Mouse (Mus musculus) midbrain, embryonic 11.5 days (tissue): Measurements from ENCODE around the gene Nfe2l3. TPM values are rescaled to one million over a fixed set of nuclear protein-coding genes. Genes with fewer than 3 reads are reported as not detected.
"Not testable (repeated sequence)": the region's sequence is repeated elsewhere in the genome, so short reads cannot be mapped to it uniquely, and the experiment has no call there.

Source experiments
- ATAC-seq: fragments of 200-750 bp; cut with Nextera tagmentation; 2 replicates; pipeline ENCODE4 v1.8.0; 2017; ENCODE audit warnings: moderate TSS enrichment, moderate library complexity; ENCODE audit not compliant: low FRiP score
- DNase-seq: peaks from one replicate; pipeline ENCODE4 v3.0.0; 2015; ENCODE audit warnings: low spot score; ENCODE audit errors: missing footprints
- H3K27ac ChIP-seq: fragments of 300-500 bp; sonication (generic); 2 replicates; pipeline ENCODE4 v1.5.1; 2014; ENCODE audit warnings: low read depth, low read length
- H3K27me3 ChIP-seq: fragments of 300-500 bp; sonication (generic); 2 replicates; pipeline ENCODE4 v1.6.1; 2014; ENCODE audit warnings: mild to moderate bottlenecking, low read length, moderate library complexity, mixed read lengths; ENCODE audit not compliant: control insufficient read depth, insufficient read depth
- H3K36me3 ChIP-seq: fragments of 300-500 bp; sonication (generic); 2 replicates; pipeline ENCODE4 v1.6.1; 2014; ENCODE audit warnings: mild to moderate bottlenecking, low read length, moderate library complexity, mixed read lengths; ENCODE audit not compliant: control insufficient read depth, insufficient read depth
- H3K4me1 ChIP-seq: fragments of 300-500 bp; sonication (generic); 2 replicates; pipeline ENCODE4 v1.6.1; 2014; ENCODE audit warnings: low read length; ENCODE audit not compliant: control insufficient read depth, insufficient read depth
- H3K4me2 ChIP-seq: fragments of 300-500 bp; sonication (generic); 2 replicates; pipeline ENCODE4 v1.6.1; 2014; ENCODE audit warnings: mild to moderate bottlenecking, moderate library complexity
- H3K4me3 ChIP-seq: fragments of 300-500 bp; sonication (generic); 2 replicates; pipeline ENCODE4 v1.5.1; 2014; ENCODE audit warnings: low read depth, low read length
- H3K9ac ChIP-seq: fragments of 300-500 bp; sonication (generic); 2 replicates; pipeline ENCODE4 v1.6.1; 2014; ENCODE audit warnings: low read length
- H3K9me3 ChIP-seq: fragments of 300-500 bp; sonication (generic); 2 replicates; pipeline ENCODE4 v1.6.1; 2016; ENCODE audit warnings: low read length; ENCODE audit not compliant: control insufficient read depth
- WGBS: fragments of 180-500 bp; shearing (Covaris S2); extraction: QIAGEN DNeasy Blood & Tissue Kit; methylation state at CpG from one replicate; pipeline ENCODE4 v1.1.7; 2014; 5-methylcytosine and 5-hydroxymethylcytosine counted together
- polyA plus RNA-seq: library from polyadenylated mRNA; unstranded; fragments of >200 nt; fragmentation: Nextera tagmentation; extraction: Ambion mirVana; gene quantifications from 2 replicates; pipeline ENCODE4 v1.2.1, GENCODE M21; 2014

The Nfe2l3 gene
- polyA plus RNA-seq, 1 experiment from 2014 or later, result 4.3 TPM

- Histone ChIP-seq H3K4me1 (peaks cover 19% of the 10 kb centered on the region), H3K4me3 (peak overlapping the region; percentile 97), H3K27ac (peak overlapping the region; percentile 30; the same call in 1 of the 2 replicates), H3K4me2 (peak overlapping the region; percentile 72), H3K36me3 (peaks cover 10% of the 10 kb centered on the region), H3K9me3 (no peaks in the 10 kb centered on the region), H3K27me3 (no peaks in the 10 kb centered on the region), H3K9ac (peak overlapping the region; percentile 100)
- WGBS, result 26% methylated on average over 3 of the region's 3 CpGs
- ATAC-seq, result no peak
- no peak for DNase-seq
Measured at GRCm38 (mm10) chr6:51471782-51472181, 39.3 kb downstream of the Nfe2l3 start.

GRCm38 (mm10) chr6:51472213-51472612 lies 39.7 kb downstream of the Nfe2l3 start:
- Histone ChIP-seq H3K4me3 (peak overlapping the region; percentile 97), H3K9ac (peak overlapping the region; percentile 100), H3K4me2 (peak overlapping the region; percentile 72), H3K4me1 (peaks cover 14% of the 10 kb centered on the region), H3K27ac (no peak overlapping the region), H3K36me3 (peaks cover 10% of the 10 kb centered on the region), H3K27me3 (no peaks in the 10 kb centered on the region), H3K9me3 (no peaks in the 10 kb centered on the region)
- ATAC-seq, result no peak
- DNase-seq, result no peak
- 62% methylated on average over 4 of the region's 4 CpGs for WGBS

- H3K4me3 ChIP-seq, result no peak overlapping the region
- peaks cover 26% of the 10 kb centered on the region for H3K36me3 ChIP-seq
- H3K9me3 ChIP-seq, result no peaks in the 10 kb centered on the region
- H3K4me2 ChIP-seq, result no peak overlapping the region
- H3K9ac ChIP-seq, result no peak overlapping the region
- DNase-seq, result peak; percentile 83
- WGBS, result 93% methylated on average over 4 of the region's 4 CpGs
- no peak for ATAC-seq
- no peaks in the 10 kb centered on the region for H3K27me3 ChIP-seq
- no peaks in the 10 kb centered on the region for H3K4me1 ChIP-seq
- H3K27ac ChIP-seq, result no peak overlapping the region
Measured at GRCm38 (mm10) chr6:51479136-51479731, 46.8 kb downstream of the Nfe2l3 start.

- Histone ChIP-seq H3K27ac (no peak overlapping the region), H3K9ac (no peak overlapping the region), H3K27me3 (no peaks in the 10 kb centered on the region), H3K4me3 (no peak overlapping the region), H3K9me3 (no peaks in the 10 kb centered on the region), H3K4me2 (no peak overlapping the region), H3K36me3 (peaks cover 22% of the 10 kb centered on the region), H3K4me1 (no peaks in the 10 kb centered on the region)
- DNase-seq, result peak; percentile 69
- ATAC-seq, result no peak
- 97% methylated on average over 8 of the region's 8 CpGs for WGBS
Measured at GRCm38 (mm10) chr6:51481548-51481947, 49.1 kb downstream of the Nfe2l3 start.

- H3K4me1 ChIP-seq, result no peaks in the 10 kb centered on the region
- H3K4me2 ChIP-seq, result no peak overlapping the region
- peaks cover 15% of the 10 kb centered on the region for H3K36me3 ChIP-seq
- no peak overlapping the region for H3K9ac ChIP-seq
- 93% methylated on average over 3 of the region's 3 CpGs for WGBS
- no peak overlapping the region for H3K4me3 ChIP-seq
- H3K9me3 ChIP-seq, result 0 out of 2 replicates have a peak, but pooled peaks cover 2% of the 10 kb centered on the region
- no peaks in the 10 kb centered on the region for H3K27me3 ChIP-seq
- DNase-seq (peak; percentile 66), ATAC-seq (no peak)
- H3K27ac ChIP-seq, result no peak overlapping the region
Measured at GRCm38 (mm10) chr6:51483861-51484260, 51.4 kb downstream of the Nfe2l3 start.

GRCm38 (mm10) chr6:51484556-51484955 lies 52.1 kb downstream of the Nfe2l3 start:
- 90% methylated on average over 8 of the region's 8 CpGs for WGBS
- not testable (repeated sequence) for H3K9ac ChIP-seq, H3K4me2 ChIP-seq, H3K27me3 ChIP-seq, H3K9me3 ChIP-seq, H3K27ac ChIP-seq, H3K4me1 ChIP-seq, H3K4me3 ChIP-seq, ATAC-seq
- peaks cover 10% of the 10 kb centered on the region for H3K36me3 ChIP-seq
- DNase-seq, result peak; percentile 75

GRCm38 (mm10) chr6:51485646-51486045 lies 53.2 kb downstream of the Nfe2l3 start:
- DNase-seq, result peak; percentile 79
- WGBS, result 69% methylated on average over 2 of the region's 2 CpGs
- no peak overlapping the region for H3K4me3 ChIP-seq

GRCm38 (mm10) chr6:51486076-51486710 lies 53.7 kb downstream of the Nfe2l3 start:
- Histone ChIP-seq H3K4me1 (no peaks in the 10 kb centered on the region), H3K36me3 (peaks cover 8% of the 10 kb centered on the region), H3K27me3 (no peaks in the 10 kb centered on the region), H3K4me2 (no peak overlapping the region), H3K9me3 (0 out of 2 replicates have a peak, but pooled peaks cover 2% of the 10 kb centered on the region), H3K27ac (no peak overlapping the region), H3K9ac (no peak overlapping the region), H3K4me3 (no peak overlapping the region)
- peak; percentile 59 for DNase-seq
- WGBS, result 78% methylated on average over 7 of the region's 7 CpGs
- no peak for ATAC-seq

More at GRCm38 (mm10) chr6:51485646-51486045, 53.2 kb downstream of the Nfe2l3 start:
- Histone ChIP-seq H3K27ac (no peak overlapping the region), H3K36me3 (peaks cover 8% of the 10 kb centered on the region), H3K27me3 (no peaks in the 10 kb centered on the region), H3K9ac (no peak overlapping the region), H3K4me2 (no peak overlapping the region), H3K9me3 (0 out of 2 replicates have a peak, but pooled peaks cover 2% of the 10 kb centered on the region), H3K4me1 (no peaks in the 10 kb centered on the region)
- ATAC-seq, result no peak

GRCm38 (mm10) chr6:51486731-51487130 lies 54.3 kb downstream of the Nfe2l3 start:
- 0 out of 2 replicates have a peak, but pooled peaks cover 2% of the 10 kb centered on the region for H3K9me3 ChIP-seq
- H3K27me3 ChIP-seq, result no peaks in the 10 kb centered on the region
- H3K4me2 ChIP-seq, result no peak overlapping the region
- peaks cover 3% of the 10 kb centered on the region for H3K36me3 ChIP-seq
- 93% methylated on average over 5 of the region's 5 CpGs for WGBS
- no peak overlapping the region for H3K9ac ChIP-seq
- no peaks in the 10 kb centered on the region for H3K4me1 ChIP-seq
- ATAC-seq (no peak), DNase-seq (peak; percentile 81)
- H3K4me3 ChIP-seq, result no peak overlapping the region
- no peak overlapping the region for H3K27ac ChIP-seq
